Comparison of ENCODE assay signal across 7 mouse cellular contexts in genomic region chr6:105090882-105091281, GRCm38 (mm10).
A peak's percentile ranks its signal among the peaks of the same experiment; 100 is the strongest.
DNase-seq lines count a peak whose midpoint lies in the region; ATAC-seq and TF ChIP-seq lines count a peak whose summit lies in the region.

No protein-coding gene starts in this region.

- H3K9me3 ChIP-seq in liver, embryonic 11.5 days (ENCODE audit: control insufficient read depth, low read length), result no peaks in the 10 kb centered on the region
- H3K9me3 ChIP-seq in hindbrain, embryonic 12.5 days (replicated peaks), result no peaks in the 10 kb centered on the region

- no peak overlapping the region for H3K4me3 ChIP-seq in liver, adult 2 months (ENCODE audit: insufficient read depth, low read depth, low read length)
- H3K4me3 ChIP-seq in liver, embryonic 11.5 days (ENCODE audit: low read depth, low read length), result no peak overlapping the region
- no peak overlapping the region for H3K4me3 ChIP-seq in hindbrain, embryonic 12.5 days

- ATAC-seq in liver, embryonic 11.5 days (replicated peaks; ENCODE audit: low FRiP score), result no peak
- peak; percentile 35; the same call in 1 of the 2 replicates for ATAC-seq in hindbrain, embryonic 12.5 days (ENCODE audit: low FRiP score)
- no peak for ATAC-seq in erythroblast, adult 5-6 weeks (replicated peaks; ENCODE audit: low FRiP score, poor library complexity, severe bottlenecking)

- no peaks in the 10 kb centered on the region for H3K27me3 ChIP-seq in liver, adult 2 months (ENCODE audit: control insufficient read depth, insufficient read depth, low read length)
- H3K27me3 ChIP-seq in liver, embryonic 11.5 days (replicated peaks; ENCODE audit: control insufficient read depth, insufficient read depth, low read length), result no peaks in the 10 kb centered on the region
- no peaks in the 10 kb centered on the region for H3K27me3 ChIP-seq in hindbrain, embryonic 12.5 days

- H3K27ac ChIP-seq in liver, adult 2 months (replicated peaks; ENCODE audit: insufficient read depth, low read depth, low read length), result no peak overlapping the region
- H3K27ac ChIP-seq in liver, embryonic 11.5 days (ENCODE audit: low read depth, low read length), result no peak overlapping the region
- no peak overlapping the region for H3K27ac ChIP-seq in hindbrain, embryonic 12.5 days

- H3K36me3 ChIP-seq in liver, adult 2 months (ENCODE audit: control insufficient read depth, insufficient read depth, low read length), result no peaks in the 10 kb centered on the region
- H3K36me3 ChIP-seq in liver, embryonic 11.5 days (ENCODE audit: control insufficient read depth, insufficient read depth, low read length), result no peaks in the 10 kb centered on the region
- no peaks in the 10 kb centered on the region for H3K36me3 ChIP-seq in hindbrain, embryonic 12.5 days

- no peak overlapping the region for H3K9ac ChIP-seq in liver, adult 2 months (ENCODE audit: low read depth, low read length)
- no peak overlapping the region for H3K9ac ChIP-seq in liver, embryonic 11.5 days (ENCODE audit: low read depth, low read length)
- no peak overlapping the region for H3K9ac ChIP-seq in hindbrain, embryonic 12.5 days

- no peaks in the 10 kb centered on the region for H3K79me2 ChIP-seq in liver, adult 2 months (ENCODE audit: control insufficient read depth, insufficient read depth, low read length)

- TF ChIP-seq POLR2A in liver, adult 2 months (IDR thresholded peaks at IDR 0.05; ENCODE audit: extremely low read depth, insufficient read depth, low read length), result no peak

- TF ChIP-seq CTCF in liver, adult 2 months (IDR thresholded peaks at IDR 0.05; ENCODE audit: low read depth, low read length), result peak; percentile 7; the same call in 1 of the 2 replicates

- H3K4me2 ChIP-seq in liver, embryonic 11.5 days, result no peak overlapping the region
- no peak overlapping the region for H3K4me2 ChIP-seq in hindbrain, embryonic 12.5 days (replicated peaks)

- WGBS in liver, adult 2 months, result 9% methylated on average over 1 of the region's 1 CpGs
- 4% methylated on average over 1 of the region's 1 CpGs for WGBS in liver, embryonic 11.5 days
- 17% methylated on average over 1 of the region's 1 CpGs for WGBS in hindbrain, embryonic 12.5 days

- H3K4me1 ChIP-seq in liver, adult 2 months (ENCODE audit: control insufficient read depth, insufficient read depth, low read length), result no peaks in the 10 kb centered on the region
- no peaks in the 10 kb centered on the region for H3K4me1 ChIP-seq in liver, embryonic 11.5 days (replicated peaks; ENCODE audit: control insufficient read depth, insufficient read depth, low read length)
- no peaks in the 10 kb centered on the region for H3K4me1 ChIP-seq in hindbrain, embryonic 12.5 days

- peak; percentile 1 for DNase-seq in liver, adult 2 months (ENCODE audit: extremely low read depth, low read depth, low spot score)
- no peak for DNase-seq in liver, embryonic 11.5 days (ENCODE audit: low spot score)
- DNase-seq in MEL-GATA-1-ER (ENCODE audit: extremely low read depth, low read depth), result peak; percentile 4
- peak; percentile 76 to 78 for DNase-seq in cerebellum, postnatal 10 days
- DNase-seq in right cerebral cortex, postnatal 10 days (ENCODE audit: low spot score in 2 of 2), result peak; percentile 25 to 34
